Mouse (Mus musculus): ENCODE measurements at regions not wholly inside any gene's neighbourhood (a gene's known extent, or its start where the extent isn't known, plus 50 kb on each side); places are given as distances from the start of the nearest gene placed in this dataset.
"Not testable (repeated sequence)": the region's sequence is repeated elsewhere in the genome, so short reads cannot be mapped to it uniquely, and the experiment has no call there.

GRCm38 (mm10) chr1:12025791-12026190 lies 611.9 kb downstream of the A830018L16Rik start:
- no peak for DNase-seq (ENCODE audit: low spot score)
- Histone ChIP-seq H3K4me1 (no peaks in the 10 kb centered on the region), H3K4me3 (no peak overlapping the region), H3K36me3 (no peaks in the 10 kb centered on the region), H3K27me3 (ENCODE audit: insufficient read depth, poor library complexity, severe bottlenecking) (no peaks in the 10 kb centered on the region), H3K27ac (no peak overlapping the region), H3K9me3 (no peaks in the 10 kb centered on the region)

DNA sequence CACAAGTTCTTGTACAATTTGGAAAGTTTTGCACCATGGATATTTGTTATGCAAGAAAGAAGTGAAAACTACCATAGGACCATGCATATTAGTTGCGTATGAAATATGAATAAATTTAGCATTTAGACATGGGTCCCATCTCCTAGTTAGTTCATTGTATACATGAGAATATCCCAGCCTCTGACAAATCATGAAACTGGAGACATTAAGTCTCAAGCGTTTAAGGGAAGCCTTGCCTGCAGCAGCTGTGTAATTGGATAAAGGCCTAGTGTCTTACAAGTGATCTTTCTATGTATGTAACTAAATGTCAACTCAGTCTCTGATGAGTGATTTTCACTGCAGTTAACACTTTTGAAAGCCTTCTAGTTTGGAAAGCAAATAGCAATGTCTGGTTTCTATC lies 613.5 kb downstream of the A830018L16Rik start:
- no peak overlapping the region for H3K4me3 ChIP-seq
- no peaks in the 10 kb centered on the region for H3K27me3 ChIP-seq (ENCODE audit: insufficient read depth, poor library complexity, severe bottlenecking)
- no peak overlapping the region for H3K27ac ChIP-seq
- H3K9me3 ChIP-seq = no peaks in the 10 kb centered on the region
- H3K4me1 ChIP-seq = no peaks in the 10 kb centered on the region
- no peak for DNase-seq (ENCODE audit: low spot score)
- no peaks in the 10 kb centered on the region for H3K36me3 ChIP-seq
- 92% methylated on average over 2 of the region's 2 CpGs for WGBS

DNA sequence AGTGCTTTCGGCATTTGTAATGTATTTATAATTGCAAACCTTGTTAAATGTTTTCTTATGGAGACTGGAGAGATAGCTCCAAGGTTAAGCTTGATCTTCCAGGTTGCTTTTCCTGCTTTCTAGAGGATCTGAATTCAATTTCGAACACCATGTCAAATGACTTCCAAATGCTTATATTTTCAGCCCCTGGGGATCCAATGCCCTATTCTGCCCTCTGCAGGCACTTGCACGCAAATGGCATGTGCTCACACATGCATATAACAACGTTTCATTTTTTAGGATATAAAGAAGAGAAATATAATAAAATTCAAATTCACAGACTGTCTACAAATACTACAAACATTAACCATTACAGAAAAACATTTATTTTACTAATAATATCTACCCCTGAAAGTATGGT lies 614.2 kb downstream of the A830018L16Rik start:
- Histone ChIP-seq H3K4me1 (no peaks in the 10 kb centered on the region), H3K9me3 (no peaks in the 10 kb centered on the region), H3K36me3 (no peaks in the 10 kb centered on the region), H3K4me3 (no peak overlapping the region), H3K27me3 (ENCODE audit: insufficient read depth, poor library complexity, severe bottlenecking) (no peaks in the 10 kb centered on the region), H3K27ac (no peak overlapping the region)
- no peak for DNase-seq (ENCODE audit: low spot score)
- 80% methylated on average over 4 of the region's 4 CpGs for WGBS

DNA sequence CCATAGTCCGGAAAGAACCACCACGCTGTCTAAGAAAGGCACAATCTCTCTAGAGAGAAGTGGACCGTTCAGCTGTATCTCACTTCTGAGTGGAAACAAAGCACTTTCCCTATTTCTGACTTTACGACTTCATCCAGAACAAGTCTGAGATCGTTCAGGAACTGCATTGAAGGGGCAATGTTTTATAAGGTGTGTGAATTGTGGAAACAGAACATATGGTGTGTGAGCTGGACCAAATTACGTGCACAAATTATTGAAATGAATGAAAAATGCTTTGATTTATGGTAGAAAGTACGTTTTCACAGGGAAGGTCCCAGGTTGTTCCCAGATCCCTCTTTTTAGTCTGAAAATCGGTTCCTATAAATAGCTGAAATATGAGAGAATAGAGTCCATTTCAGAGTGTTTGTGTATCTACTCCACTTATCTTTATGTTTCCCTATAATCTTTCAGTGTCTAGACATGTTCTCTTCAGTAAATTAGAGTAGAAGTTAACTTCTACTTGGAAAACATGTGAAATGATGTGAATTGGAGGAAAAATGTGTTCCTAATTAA lies 638.1 kb downstream of the A830018L16Rik start:
- WGBS = 59% methylated on average over 8 of the region's 8 CpGs
- no peaks in the 10 kb centered on the region for H3K27me3 ChIP-seq (ENCODE audit: insufficient read depth, poor library complexity, severe bottlenecking)
- no peaks in the 10 kb centered on the region for H3K9me3 ChIP-seq
- H3K27ac ChIP-seq = no peak overlapping the region
- no peak overlapping the region for H3K4me3 ChIP-seq
- no peaks in the 10 kb centered on the region for H3K4me1 ChIP-seq
- H3K36me3 ChIP-seq = no peaks in the 10 kb centered on the region
- DNase-seq (ENCODE audit: low spot score) = no peak

DNA sequence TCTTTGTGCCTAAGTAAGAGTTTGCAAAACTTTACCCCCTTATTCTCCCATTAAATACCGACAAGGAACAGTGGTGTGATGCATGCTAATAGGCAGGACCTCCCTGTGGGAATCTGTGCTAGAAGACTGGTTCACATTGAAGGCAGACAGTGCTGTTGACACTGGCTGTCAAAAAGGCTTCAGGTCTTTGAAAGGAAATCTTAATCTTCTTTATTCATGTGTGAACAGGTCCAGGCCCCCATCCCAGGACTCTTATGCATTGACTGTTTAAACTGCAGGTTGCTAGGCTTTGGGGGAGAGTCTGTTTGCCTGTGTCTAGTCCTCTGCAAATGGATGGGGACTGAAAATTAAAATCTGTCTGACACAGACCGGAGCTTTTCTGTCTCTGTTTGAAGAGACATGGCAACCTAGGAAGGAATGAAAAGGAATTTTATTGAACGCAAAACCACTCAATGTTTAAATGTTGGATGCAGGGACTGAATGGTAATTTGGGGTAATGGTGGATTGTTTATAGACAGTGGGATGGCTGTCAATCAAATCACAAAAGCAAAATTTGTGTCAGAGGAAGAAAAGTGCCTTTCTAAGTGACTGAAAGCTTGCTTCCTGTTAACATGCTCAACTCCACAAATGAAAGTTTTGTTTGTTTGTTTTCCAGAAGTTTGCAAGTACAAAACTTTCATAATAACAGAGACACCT lies 642.1 kb downstream of the A830018L16Rik start:
- Histone ChIP-seq H3K27me3 (ENCODE audit: insufficient read depth, poor library complexity, severe bottlenecking) (no peaks in the 10 kb centered on the region), H3K4me3 (no peak overlapping the region), H3K36me3 (no peaks in the 10 kb centered on the region), H3K9me3 (no peaks in the 10 kb centered on the region), H3K4me1 (no peaks in the 10 kb centered on the region), H3K27ac (no peak overlapping the region)
- DNase-seq (ENCODE audit: low spot score) = no peak
- 62% methylated on average over 3 of the region's 3 CpGs for WGBS

DNA sequence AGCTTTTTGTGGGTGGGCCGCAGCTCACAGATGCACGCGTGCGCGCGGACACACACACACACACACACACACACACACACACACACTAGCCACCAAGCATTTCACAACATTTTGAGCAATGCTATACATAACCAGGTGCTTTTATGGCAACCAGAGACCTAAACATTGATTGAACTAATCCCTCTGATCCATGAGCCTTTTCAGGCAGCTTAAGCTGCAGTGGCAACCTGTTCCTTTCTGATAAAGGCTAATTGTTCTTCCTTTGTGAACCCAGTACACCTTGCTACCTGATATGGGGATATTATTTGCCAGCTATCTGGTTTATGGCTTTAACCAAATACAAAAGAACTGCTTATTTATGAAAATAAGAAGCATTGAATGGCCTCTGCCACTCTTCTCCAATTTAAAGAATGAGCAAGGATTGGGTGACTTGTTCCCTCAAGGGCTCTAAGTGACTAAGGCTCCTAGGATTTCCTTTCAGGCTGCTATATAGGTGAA lies 651.2 kb downstream of the A830018L16Rik start:
- H3K36me3 ChIP-seq = no peaks in the 10 kb centered on the region
- 79% methylated on average over 6 of the region's 6 CpGs for WGBS
- no peaks in the 10 kb centered on the region for H3K27me3 ChIP-seq (ENCODE audit: insufficient read depth, poor library complexity, severe bottlenecking)
- H3K9me3 ChIP-seq = no peaks in the 10 kb centered on the region
- no peak overlapping the region for H3K27ac ChIP-seq
- DNase-seq (ENCODE audit: low spot score) = no peak
- H3K4me1 ChIP-seq = no peaks in the 10 kb centered on the region
- no peak overlapping the region for H3K4me3 ChIP-seq

DNA sequence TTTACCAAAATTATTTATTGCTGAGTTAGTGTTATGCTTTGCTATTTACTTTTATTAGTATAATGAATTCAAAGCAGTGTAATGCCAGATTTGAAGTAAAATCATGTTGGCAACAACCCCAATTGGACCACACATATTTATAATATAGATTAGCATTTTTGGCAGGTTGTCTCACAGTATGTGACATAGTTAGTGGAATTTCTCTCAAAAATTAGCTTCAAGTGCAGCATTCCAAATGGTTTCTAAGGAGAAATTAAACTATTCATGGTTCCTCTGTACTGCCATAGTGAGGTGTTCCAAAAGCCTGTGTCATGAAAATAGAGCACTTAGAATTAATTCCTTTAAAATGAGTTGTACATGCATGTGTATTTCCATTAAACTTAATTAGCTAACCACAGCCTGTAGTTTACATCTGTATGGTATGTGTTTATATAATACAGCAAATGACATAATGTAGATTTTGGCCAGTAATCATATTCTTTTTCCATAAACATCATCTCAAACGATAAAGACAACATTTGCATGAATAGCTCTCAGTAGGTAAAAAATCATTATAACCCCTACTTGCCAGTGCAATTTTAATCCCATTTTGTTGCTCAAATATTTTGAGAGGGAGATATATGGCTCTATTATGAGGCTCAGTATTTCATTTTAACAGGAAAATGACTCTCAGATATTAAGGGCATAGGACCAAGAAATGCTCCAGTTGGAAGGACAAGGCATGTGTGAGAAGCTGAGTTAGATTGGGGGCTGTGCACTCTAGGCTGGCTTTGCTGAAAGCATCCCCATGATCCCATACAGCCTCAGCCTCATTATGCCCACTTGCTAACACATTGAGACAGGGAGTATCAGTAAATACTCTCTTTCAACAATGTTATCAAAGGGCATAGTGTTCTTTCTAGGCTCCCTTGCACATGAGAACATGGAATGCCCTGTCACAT lies 678.9 kb downstream of the A830018L16Rik start:
- no peak overlapping the region for H3K4me3 ChIP-seq
- no peaks in the 10 kb centered on the region for H3K27me3 ChIP-seq (ENCODE audit: insufficient read depth, poor library complexity, severe bottlenecking)
- H3K36me3 ChIP-seq = no peaks in the 10 kb centered on the region
- H3K9me3 ChIP-seq = no peaks in the 10 kb centered on the region
- H3K4me1 ChIP-seq = no peaks in the 10 kb centered on the region
- DNase-seq (ENCODE audit: low spot score) = no peak
- 89% methylated on average over 1 of the region's 1 CpGs for WGBS
- no peak overlapping the region for H3K27ac ChIP-seq

DNA sequence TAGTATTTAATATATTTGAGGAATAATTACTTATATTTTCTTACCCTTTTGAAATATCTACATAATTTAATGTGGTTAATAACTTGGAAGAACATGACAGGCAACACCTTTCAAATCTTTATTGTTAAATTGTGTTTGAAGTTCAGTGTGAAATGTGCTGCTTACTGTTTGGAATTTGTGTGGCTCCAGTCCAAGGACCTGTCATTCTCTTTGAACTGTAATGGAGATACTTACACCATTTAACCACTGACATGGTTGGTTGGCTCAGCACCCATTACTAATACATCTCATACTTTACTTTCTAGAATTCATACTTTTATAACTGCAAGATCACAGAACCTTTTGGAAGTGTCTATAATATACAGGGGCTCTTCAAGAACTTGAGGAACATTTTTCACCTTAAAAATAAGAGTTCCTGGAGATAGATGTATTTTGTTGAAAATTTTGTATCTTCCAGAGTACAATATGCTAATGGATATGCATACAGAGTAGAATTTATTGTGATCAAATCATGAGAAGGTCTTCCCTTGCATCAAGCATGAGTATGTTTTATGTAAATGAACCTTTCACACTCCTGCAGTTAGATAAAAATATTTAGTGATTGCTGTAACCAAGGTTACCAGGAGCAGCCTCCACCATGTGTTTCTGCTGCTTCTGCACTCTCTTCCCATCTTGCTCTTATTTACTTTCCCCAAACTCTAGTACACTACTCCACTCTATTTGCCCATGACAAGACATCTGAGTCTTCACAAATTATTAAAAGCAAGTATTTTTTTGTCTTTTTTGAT lies 701.3 kb downstream of the A830018L16Rik start:
- H3K4me3 ChIP-seq = no peak overlapping the region
- H3K36me3 ChIP-seq = no peaks in the 10 kb centered on the region
- H3K4me1 ChIP-seq = no peaks in the 10 kb centered on the region
- DNase-seq (ENCODE audit: low spot score) = no peak
- no peak overlapping the region for H3K27ac ChIP-seq
- H3K9me3 ChIP-seq = no peaks in the 10 kb centered on the region
- H3K27me3 ChIP-seq (ENCODE audit: insufficient read depth, poor library complexity, severe bottlenecking) = no peaks in the 10 kb centered on the region

GRCm38 (mm10) chr1:12117083-12117482 lies 703.2 kb downstream of the A830018L16Rik start:
- no peak for DNase-seq (ENCODE audit: low spot score)
- no peak overlapping the region for H3K27ac ChIP-seq
- 88% methylated on average over 4 of the region's 4 CpGs for WGBS
- H3K27me3 ChIP-seq (ENCODE audit: insufficient read depth, poor library complexity, severe bottlenecking) = no peaks in the 10 kb centered on the region
- H3K9me3 ChIP-seq = no peaks in the 10 kb centered on the region
- no peaks in the 10 kb centered on the region for H3K36me3 ChIP-seq
- H3K4me3 ChIP-seq = no peak overlapping the region
- H3K4me1 ChIP-seq = no peaks in the 10 kb centered on the region; the same call in 1 of the 2 replicates

- Histone ChIP-seq H3K4me3 (no peak overlapping the region), H3K36me3 (no peaks in the 10 kb centered on the region), H3K9me3 (no peaks in the 10 kb centered on the region), H3K27me3 (ENCODE audit: insufficient read depth, poor library complexity, severe bottlenecking) (no peaks in the 10 kb centered on the region), H3K27ac (no peak overlapping the region), H3K4me1 (no peaks in the 10 kb centered on the region; the same call in 1 of the 2 replicates)
- 58% methylated on average over 7 of the region's 7 CpGs for WGBS
- no peak for DNase-seq (ENCODE audit: low spot score)
Observed at GRCm38 (mm10) chr1:12120926-12121325, 707.0 kb downstream of the A830018L16Rik start.

GRCm38 (mm10) chr1:12126611-12127010 lies 712.7 kb downstream of the A830018L16Rik start:
- H3K4me1 ChIP-seq; H3K9me3 ChIP-seq; H3K36me3 ChIP-seq; H3K4me3 ChIP-seq; DNase-seq (ENCODE audit: low spot score); H3K27me3 ChIP-seq (ENCODE audit: insufficient read depth, poor library complexity, severe bottlenecking); H3K27ac ChIP-seq: not testable (repeated sequence)
- 29% methylated on average over 2 of the region's 2 CpGs for WGBS

DNA sequence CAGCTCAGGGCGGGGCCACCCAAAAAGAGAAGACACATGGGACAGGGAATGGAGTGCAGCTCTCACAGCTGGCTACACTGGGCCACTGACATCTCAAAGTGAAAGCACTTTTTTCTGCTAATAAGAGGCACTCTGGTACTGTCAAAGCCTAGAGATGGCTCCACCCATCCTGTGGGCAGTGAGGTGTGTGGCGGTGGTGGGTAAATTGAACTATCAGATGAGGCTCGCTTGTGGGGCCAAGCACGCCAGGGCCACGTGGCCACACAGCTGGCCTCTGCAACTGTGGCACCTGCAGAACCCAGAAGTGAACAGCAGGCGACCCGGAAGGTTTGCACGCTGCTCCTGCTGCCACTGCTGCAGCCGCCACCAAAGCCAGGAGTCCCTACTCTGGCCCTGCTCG lies 756.6 kb downstream of the A830018L16Rik start:
- Histone ChIP-seq H3K27ac (no peak overlapping the region), H3K4me1 (no peaks in the 10 kb centered on the region), H3K36me3 (no peaks in the 10 kb centered on the region), H3K27me3 (ENCODE audit: insufficient read depth, poor library complexity, severe bottlenecking) (no peaks in the 10 kb centered on the region), H3K9me3 (no peaks in the 10 kb centered on the region), H3K4me3 (no peak overlapping the region)
- WGBS = 83% methylated on average over 10 of the region's 10 CpGs
- DNase-seq (ENCODE audit: low spot score) = no peak
